Mouse (Mus musculus) urinary bladder, adult 18-20 months (tissue): ENCODE results near the gene Wdr64.
A peak's percentile ranks its signal among the peaks of the same experiment; 100 is the strongest.

Source experiments
- DNase-seq, 2 experiments: peaks; one replicate each; pipeline ENCODE4 v3.0.0; 2022; ENCODE audit warnings: low spot score in 2 of 2, mixed read lengths in 2 of 2

Gene Wdr64

GRCm38 (mm10) chr1:175725771-175726170 lies 27.4 kb downstream of the Wdr64 start:
- peak in 1 of 2 experiments; percentile 6 for DNase-seq

GRCm38 (mm10) chr1:175754576-175755364 lies 56.4 kb downstream of the Wdr64 start:
- no peak for DNase-seq

GRCm38 (mm10) chr1:175794668-175795067 lies 96.3 kb downstream of the Wdr64 start:
- no peak for DNase-seq

DNA sequence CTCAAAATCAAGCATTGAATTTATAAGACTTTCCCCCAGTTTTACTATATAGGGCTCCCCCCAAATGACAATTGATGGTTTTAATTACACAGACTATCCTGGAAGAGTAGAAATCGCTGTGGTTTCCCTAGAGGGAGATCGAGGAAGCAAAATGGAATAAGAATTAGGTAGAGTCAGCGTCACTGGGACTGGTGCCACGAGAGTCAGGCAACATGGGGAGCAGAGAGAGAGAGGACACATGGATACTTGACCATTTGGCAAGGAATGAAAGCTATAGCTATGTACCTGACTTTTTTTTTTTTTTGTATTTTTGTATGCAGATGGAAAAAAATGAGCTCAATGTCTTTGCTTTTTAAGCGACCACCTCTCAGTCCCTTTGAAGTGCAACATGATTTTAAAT lies 110.0 kb downstream of the Wdr64 start:
- DNase-seq: no peak

- no peak for DNase-seq
Measured at GRCm38 (mm10) chr1:175811625-175812024, 113.2 kb downstream of the Wdr64 start.

GRCm38 (mm10) chr1:175823815-175824438 lies 125.5 kb downstream of the Wdr64 start:
- DNase-seq: no peak

- DNase-seq: no peak
Measured at GRCm38 (mm10) chr1:175828539-175828938, 130.1 kb downstream of the Wdr64 start.

DNA sequence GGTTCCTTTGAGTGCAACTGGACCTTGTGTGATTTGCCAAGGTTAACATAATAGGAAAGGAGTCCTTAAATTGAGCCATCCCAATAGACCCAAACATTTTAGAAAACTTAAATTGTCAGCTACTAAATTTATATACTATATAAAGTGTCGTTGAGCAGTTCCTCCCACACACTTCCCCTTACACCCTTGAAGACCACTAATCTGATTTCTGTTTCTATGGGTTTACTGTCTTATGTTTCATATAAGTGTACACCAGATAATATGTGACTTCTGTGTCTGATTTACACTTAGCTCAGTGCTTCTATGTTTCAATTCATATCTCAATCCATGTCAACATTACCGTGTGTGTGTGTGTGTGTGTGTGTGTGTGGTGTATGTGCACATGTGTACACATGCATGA lies 130.8 kb downstream of the Wdr64 start:
- no peak for DNase-seq

GRCm38 (mm10) chr1:175855515-175855914 lies 157.1 kb downstream of the Wdr64 start:
- DNase-seq: no peak
